ENCODE assay signal across 23 mouse cellular contexts in genomic region chr4:32828385-32829077, GRCm38 (mm10). TPM values are rescaled to one million over a fixed set of nuclear protein-coding genes. Genes with fewer than 3 reads are reported as not detected.
A peak's percentile ranks its signal among the peaks of the same experiment; 100 is the strongest.
DNase-seq lines count a peak whose midpoint lies in the region; ATAC-seq and TF ChIP-seq lines count a peak whose summit lies in the region.
"Had no signal": no experiment of that assay in that cellular context is flagged by ENCODE, and none has a peak within 500 bp of the region (broad histone marks: within the 10 kb centered on the region; RNA-seq: fewer than 3 reads in every experiment).

No protein-coding gene starts in this region.

- 41% methylated on average over 10 of the region's 10 CpGs for WGBS in liver, embryonic 13.5 days (ENCODE audit: insufficient replicate concordance)
- 63% methylated on average over 10 of the region's 10 CpGs for WGBS in liver, postnatal 0 days (ENCODE audit: insufficient replicate concordance)
- 87% methylated on average over 10 of the region's 10 CpGs for WGBS in embryonic facial prominence, embryonic 10.5 days
- WGBS in neural tube, embryonic 15.5 days = 91% methylated on average over 10 of the region's 10 CpGs

- ATAC-seq in erythroblast, adult 5-6 weeks (replicated peaks; ENCODE audit: low FRiP score, poor library complexity, severe bottlenecking) = no peak
- ATAC-seq in liver, embryonic 13.5 days (ENCODE audit: low read depth) = peak; percentile 86
- no peak for ATAC-seq in liver, postnatal 0 days
- ATAC-seq in neural tube, embryonic 15.5 days (ENCODE audit: low FRiP score) = no peak
- ATAC-seq: CD4-positive, CD25-positive, alpha-beta regulatory T cell, adult 4 months; forebrain, embryonic 15.5 days had no signal

- no peaks in the 10 kb centered on the region for H3K27me3 ChIP-seq in erythroblast, embryonic 14.5 days (ENCODE audit: control insufficient read depth)
- no peaks in the 10 kb centered on the region for H3K27me3 ChIP-seq in liver, embryonic 13.5 days
- no peaks in the 10 kb centered on the region for H3K27me3 ChIP-seq in liver, postnatal 0 days (ENCODE audit: insufficient read depth, low read length)
- no peaks in the 10 kb centered on the region for H3K27me3 ChIP-seq in embryonic facial prominence, embryonic 10.5 days (replicated peaks; ENCODE audit: low read depth, poor library complexity, severe bottlenecking)
- H3K27me3 ChIP-seq in neural tube, embryonic 15.5 days (replicated peaks) = no peaks in the 10 kb centered on the region
- H3K27me3 ChIP-seq: embryonic facial prominence, embryonic 13.5 days; forebrain, embryonic 15.5 days; heart, embryonic 15.5 days; hindbrain, embryonic 15.5 days had no signal

- peaks cover 42% of the 10 kb centered on the region for H3K4me1 ChIP-seq in erythroblast, embryonic 14.5 days (ENCODE audit: control insufficient read depth)
- H3K4me1 ChIP-seq in liver, embryonic 13.5 days (replicated peaks) = peaks cover 54% of the 10 kb centered on the region
- H3K4me1 ChIP-seq in liver, postnatal 0 days (ENCODE audit: insufficient read depth) = no peaks in the 10 kb centered on the region
- peaks cover 26% of the 10 kb centered on the region for H3K4me1 ChIP-seq in embryonic facial prominence, embryonic 10.5 days
- H3K4me1 ChIP-seq in neural tube, embryonic 15.5 days = peaks cover 11% of the 10 kb centered on the region

- peak; percentile 15 for DNase-seq in c-Kit-positive CD71-positive TER-119-positive erythroid progenitor cells, embryonic 14.5 days (ENCODE audit: low spot score)
- peak; percentile 33 for DNase-seq in liver, embryonic 13.5 days
- DNase-seq in liver, postnatal 0 days = no peak
- no peak for DNase-seq in embryonic facial prominence, embryonic 10.5 days (ENCODE audit: low spot score)
- DNase-seq: adrenal gland, adult 8-10 months; adrenal gland, postnatal 36 days; B cell, adult 2 months; cerebellum, adult 11 months; cerebellum, adult 8-10 months; cerebellum, postnatal 25 days; gastrocnemius, postnatal 14 days; heart, adult 2 months; heart, postnatal 14 days had no signal

- no peaks in the 10 kb centered on the region for H3K36me3 ChIP-seq in erythroblast, embryonic 14.5 days (ENCODE audit: control insufficient read depth)
- no peaks in the 10 kb centered on the region for H3K36me3 ChIP-seq in liver, embryonic 13.5 days
- no peaks in the 10 kb centered on the region for H3K36me3 ChIP-seq in liver, postnatal 0 days (replicated peaks; ENCODE audit: insufficient read depth, low read length)
- no peaks in the 10 kb centered on the region for H3K36me3 ChIP-seq in embryonic facial prominence, embryonic 10.5 days (replicated peaks)
- H3K36me3 ChIP-seq in neural tube, embryonic 15.5 days = no peaks in the 10 kb centered on the region
- H3K36me3 ChIP-seq: embryonic facial prominence, embryonic 13.5 days; forebrain, embryonic 10.5 days; forebrain, embryonic 15.5 days; G1E; heart, embryonic 15.5 days; hindbrain, embryonic 15.5 days had no signal

- H3K9ac ChIP-seq in liver, embryonic 13.5 days = no peak overlapping the region
- no peak overlapping the region for H3K9ac ChIP-seq in liver, postnatal 0 days (replicated peaks)
- no peak overlapping the region for H3K9ac ChIP-seq in neural tube, embryonic 15.5 days (replicated peaks)
- H3K9ac ChIP-seq: embryonic facial prominence, embryonic 13.5 days; heart, embryonic 15.5 days; hindbrain, embryonic 15.5 days had no signal

- peak overlapping the region; percentile 47 for H3K4me2 ChIP-seq in liver, embryonic 13.5 days
- no peak overlapping the region for H3K4me2 ChIP-seq in liver, postnatal 0 days (ENCODE audit: low read depth, low read length)
- no peak overlapping the region for H3K4me2 ChIP-seq in neural tube, embryonic 15.5 days
- H3K4me2 ChIP-seq: embryonic facial prominence, embryonic 13.5 days; forebrain, embryonic 15.5 days; heart, embryonic 15.5 days; hindbrain, embryonic 15.5 days had no signal

- no peak for TF ChIP-seq EP300 in liver, postnatal 0 days (IDR thresholded peaks at IDR 0.05; ENCODE audit: low read depth)

- peak; percentile 14; the same call in 1 of the 2 replicates for TF ChIP-seq CTCF in liver, postnatal 0 days (IDR thresholded peaks at IDR 0.05; ENCODE audit: low read depth)

- no peaks in the 10 kb centered on the region for H3K9me3 ChIP-seq in erythroblast, embryonic 14.5 days (ENCODE audit: control insufficient read depth, low read length)
- no peaks in the 10 kb centered on the region for H3K9me3 ChIP-seq in liver, embryonic 13.5 days (replicated peaks)
- no peaks in the 10 kb centered on the region for H3K9me3 ChIP-seq in liver, postnatal 0 days (ENCODE audit: low read length)
- H3K9me3 ChIP-seq in embryonic facial prominence, embryonic 10.5 days = no peaks in the 10 kb centered on the region
- H3K9me3 ChIP-seq in neural tube, embryonic 15.5 days (replicated peaks) = no peaks in the 10 kb centered on the region
- H3K9me3 ChIP-seq: embryonic facial prominence, embryonic 13.5 days; forebrain, embryonic 10.5 days; forebrain, embryonic 15.5 days; G1E; heart, embryonic 15.5 days; hindbrain, embryonic 15.5 days had no signal

- H3K4me3 ChIP-seq in erythroblast, embryonic 14.5 days (replicated peaks) = peak overlapping the region; percentile 8
- 0 out of 2 replicates have a peak overlapping the region, but pooled peaks have one; percentile 2 for H3K4me3 ChIP-seq in liver, embryonic 13.5 days (replicated peaks)
- H3K4me3 ChIP-seq in liver, postnatal 0 days (ENCODE audit: low read depth, low read length) = no peak overlapping the region
- no peak overlapping the region for H3K4me3 ChIP-seq in embryonic facial prominence, embryonic 10.5 days
- no peak overlapping the region for H3K4me3 ChIP-seq in neural tube, embryonic 15.5 days (replicated peaks)
- H3K4me3 ChIP-seq: embryonic facial prominence, embryonic 13.5 days; forebrain, embryonic 10.5 days; forebrain, embryonic 15.5 days; heart, adult 2 months; heart, embryonic 15.5 days; hindbrain, embryonic 15.5 days had no signal

- H3K27ac ChIP-seq in liver, embryonic 13.5 days = peak overlapping the region; percentile 40; the same call in 1 of the 2 replicates
- H3K27ac ChIP-seq in liver, postnatal 0 days (ENCODE audit: low read depth) = no peak overlapping the region
- H3K27ac ChIP-seq in embryonic facial prominence, embryonic 10.5 days (replicated peaks) = no peak overlapping the region
- no peak overlapping the region for H3K27ac ChIP-seq in neural tube, embryonic 15.5 days (replicated peaks)
- H3K27ac ChIP-seq: embryonic facial prominence, embryonic 13.5 days; forebrain, embryonic 10.5 days; forebrain, embryonic 15.5 days; heart, adult 2 months; heart, embryonic 15.5 days; hindbrain, embryonic 15.5 days had no signal

RNA-seq across cellular contexts. Expression of gene Lyrm2, which starts 28.5 kb away (rescaled TPM):
- 0.09 and 0.16 TPM in 2 replicates for polyA plus RNA-seq in erythroblast, embryonic 14.5 days (2012)
- 9.0 and 11.1 TPM in 2 replicates for total RNA-seq in erythroblast, adult 5-6 weeks (2015; ENCODE audit: low replicate concordance)
- total RNA-seq in erythroblast, adult 5-6 weeks (2017; ENCODE audit: low replicate concordance) = 6.6 and 8.4 TPM in 2 replicates
- polyA plus RNA-seq in liver, embryonic 13.5 days (2015; fragmentation: Nextera tagmentation; extraction: Ambion mirVana) = 37.6 and 39.3 TPM in 2 replicates
- 46.3 and 48.6 TPM in 2 replicates for polyA plus RNA-seq in liver, postnatal 0 days (2015; fragmentation: Nextera tagmentation; extraction: Ambion mirVana)
- polyA plus RNA-seq in embryonic facial prominence, embryonic 10.5 days (2016; fragmentation: Nextera tagmentation; extraction: Ambion mirVana) = 95.6 and 112 TPM in 2 replicates
- polyA plus RNA-seq in neural tube, embryonic 15.5 days (2015; fragmentation: Nextera tagmentation; extraction: Ambion mirVana) = 106 and 120 TPM in 2 replicates

Comparison
In these comparisons a context has a peak if more than half of its experiments do, and no peak if none do; other contexts are left out.
1. H3K4me3 ChIP-seq: peak in erythroblast, embryonic 14.5 days (single experiment) and liver, embryonic 13.5 days (single experiment); none in liver, postnatal 0 days (single experiment), embryonic facial prominence, embryonic 10.5 days (single experiment) and neural tube, embryonic 15.5 days (single experiment).
2. DNase-seq: peak in c-Kit-positive CD71-positive TER-119-positive erythroid progenitor cells, embryonic 14.5 days (single experiment) and liver, embryonic 13.5 days (single experiment); none in liver, postnatal 0 days (single experiment) and embryonic facial prominence, embryonic 10.5 days (single experiment).
3. RNA of gene Lyrm2, which starts 28.5 kb away (polyA plus RNA-seq): 106 to 120 TPM in neural tube, embryonic 15.5 days, 95.6 to 112 TPM in embryonic facial prominence, embryonic 10.5 days, 46.3 to 48.6 TPM in liver, postnatal 0 days and 37.6 to 39.3 TPM in liver, embryonic 13.5 days; 0.09 to 0.16 TPM in erythroblast, embryonic 14.5 days; every median in the first group is over 10 times any median in the second.